Mouse (Mus musculus) heart, embryonic 15.5 days (tissue): ENCODE results near the gene Slbp. TPM values are rescaled to one million over a fixed set of nuclear protein-coding genes. Genes with fewer than 3 reads are reported as not detected.
A peak's percentile ranks its signal among the peaks of the same experiment; 100 is the strongest.

Source experiments
- ATAC-seq: fragments of 200-750 bp; cut with Nextera tagmentation; replicated peaks from 2 replicates; pipeline ENCODE4 v1.8.0; 2017; ENCODE audit warnings: low read depth, moderate TSS enrichment; ENCODE audit not compliant: insufficient number of reproducible peaks, insufficient read depth, low FRiP score
- H3K27ac ChIP-seq: fragments of 300-500 bp; sonication (generic); 2 replicates; pipeline ENCODE4 v1.5.1; 2015; ENCODE audit warnings: mild to moderate bottlenecking, inconsistent platforms
- H3K27me3 ChIP-seq: fragments of 300-500 bp; sonication (generic); 2 replicates; pipeline ENCODE4 v1.6.1; 2015; ENCODE audit warnings: inconsistent platforms
- H3K36me3 ChIP-seq: fragments of 300-500 bp; sonication (generic); 2 replicates; pipeline ENCODE4 v1.6.1; 2015; ENCODE audit warnings: mild to moderate bottlenecking, inconsistent platforms
- H3K4me1 ChIP-seq: fragments of 300-500 bp; sonication (generic); replicated peaks from 2 replicates; pipeline ENCODE4 v1.6.1; 2015; ENCODE audit warnings: inconsistent platforms
- H3K4me2 ChIP-seq: fragments of 300-500 bp; sonication (generic); 2 replicates; pipeline ENCODE4 v1.6.1; 2015; ENCODE audit warnings: inconsistent platforms, mild to moderate bottlenecking, moderate library complexity
- H3K4me3 ChIP-seq: fragments of 300-500 bp; sonication (generic); 2 replicates; pipeline ENCODE4 v1.5.1; 2015; ENCODE audit warnings: mild to moderate bottlenecking, inconsistent platforms
- H3K9ac ChIP-seq: fragments of 300-500 bp; sonication (generic); 2 replicates; pipeline ENCODE4 v1.6.1; 2015; ENCODE audit warnings: mild to moderate bottlenecking, inconsistent platforms
- H3K9me3 ChIP-seq: fragments of 300-500 bp; sonication (generic); replicated peaks from 2 replicates; pipeline ENCODE4 v1.6.1; 2016; ENCODE audit warnings: inconsistent platforms
- WGBS: fragments of 180-500 bp; shearing (Covaris S2); methylation state at CpG from one replicate; pipeline ENCODE4 v1.1.7; 2015; ENCODE audit warnings: mixed read lengths; 5-methylcytosine and 5-hydroxymethylcytosine counted together
- polyA plus RNA-seq: library from polyadenylated mRNA; unstranded; fragments of >200 nt; fragmentation: Nextera tagmentation; extraction: Ambion mirVana; gene quantifications from 2 replicates; pipeline ENCODE4 v1.2.1, GENCODE M21; 2015

The Slbp gene
- polyA plus RNA-seq, 1 experiment from 2014 or later: 99.3 TPM

DNA sequence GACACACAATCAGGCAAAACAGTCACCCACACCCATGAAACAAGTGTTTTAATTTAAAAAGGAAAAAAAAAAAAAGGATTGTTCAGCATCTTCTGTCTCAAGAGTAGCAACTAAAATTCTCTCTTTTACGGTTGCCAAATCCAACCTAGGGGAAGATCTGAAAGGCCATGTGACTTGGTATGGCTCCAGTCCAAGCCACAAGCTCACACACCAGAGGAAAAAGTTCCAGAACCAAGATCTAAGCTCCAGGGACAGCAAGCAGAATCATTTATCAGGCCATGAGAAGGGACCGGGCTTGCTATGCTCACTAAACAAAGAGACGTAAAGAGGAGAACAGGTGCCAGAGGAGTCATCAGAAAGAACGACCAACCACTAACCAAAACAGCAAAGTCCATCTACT, 24.4 kb downstream of the Slbp start:
- peaks cover 17% of the 10 kb centered on the region for H3K4me1 ChIP-seq
- H3K27ac ChIP-seq: peak overlapping the region; percentile 96; the same call in 1 of the 2 replicates
- peak overlapping the region; percentile 96 for H3K4me3 ChIP-seq
- no peaks in the 10 kb centered on the region for H3K9me3 ChIP-seq
- H3K9ac ChIP-seq: peak overlapping the region; percentile 91; the same call in 1 of the 2 replicates
- H3K36me3 ChIP-seq: no peaks in the 10 kb centered on the region
- H3K4me2 ChIP-seq: peak overlapping the region; percentile 91
- WGBS: 18% methylated on average over 4 of the region's 4 CpGs
- no peak for ATAC-seq
- H3K27me3 ChIP-seq: no peaks in the 10 kb centered on the region

DNA sequence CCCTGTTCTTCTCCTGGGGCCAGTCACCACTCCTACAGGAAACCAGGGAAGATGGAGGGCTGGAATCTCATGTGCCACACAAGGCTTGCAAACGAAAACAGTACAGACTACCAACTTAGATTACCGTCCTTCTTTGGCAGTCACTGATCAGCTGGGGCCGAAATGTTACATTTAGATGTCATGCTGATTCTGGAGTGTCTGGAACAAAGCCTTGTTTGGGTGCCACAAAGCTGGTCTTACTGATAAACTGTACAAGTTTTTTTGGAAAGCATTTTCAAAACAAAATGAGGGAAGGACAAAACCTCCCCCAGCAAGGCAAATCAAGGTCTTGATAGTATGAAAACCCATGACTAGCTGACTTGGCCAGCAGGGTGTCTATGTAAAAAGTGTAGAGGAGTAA, 28.6 kb downstream of the Slbp start:
- no peaks in the 10 kb centered on the region for H3K27me3 ChIP-seq
- H3K36me3 ChIP-seq: no peaks in the 10 kb centered on the region
- H3K27ac ChIP-seq: no peak overlapping the region
- ATAC-seq: no peak
- no peak overlapping the region for H3K9ac ChIP-seq
- H3K4me2 ChIP-seq: no peak overlapping the region
- H3K4me3 ChIP-seq: no peak overlapping the region
- 73% methylated on average over 3 of the region's 3 CpGs for WGBS
- no peaks in the 10 kb centered on the region for H3K9me3 ChIP-seq
- H3K4me1 ChIP-seq: peaks cover 8% of the 10 kb centered on the region

DNA sequence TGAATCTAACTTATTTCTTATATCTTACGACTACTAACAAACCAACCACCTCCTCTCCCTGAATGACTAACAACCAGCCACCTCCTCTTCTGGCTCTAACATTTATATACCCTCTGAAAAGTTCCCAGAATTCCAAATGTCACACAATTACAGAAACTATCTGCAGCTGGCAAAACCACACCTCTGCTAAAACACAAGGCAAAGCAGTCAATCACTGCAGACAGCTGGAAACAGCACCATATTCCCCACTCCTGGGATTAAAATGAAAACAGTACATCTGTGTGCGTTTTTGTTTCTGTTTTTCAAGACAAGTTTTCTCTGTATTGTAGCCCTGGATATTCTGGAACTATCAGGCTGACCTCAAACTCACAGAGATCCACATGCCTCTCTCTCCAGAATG, 29.7 kb downstream of the Slbp start:
- WGBS: 84% methylated on average over 2 of the region's 2 CpGs
- ATAC-seq: no peak
- H3K9ac ChIP-seq: no peak overlapping the region

DNA sequence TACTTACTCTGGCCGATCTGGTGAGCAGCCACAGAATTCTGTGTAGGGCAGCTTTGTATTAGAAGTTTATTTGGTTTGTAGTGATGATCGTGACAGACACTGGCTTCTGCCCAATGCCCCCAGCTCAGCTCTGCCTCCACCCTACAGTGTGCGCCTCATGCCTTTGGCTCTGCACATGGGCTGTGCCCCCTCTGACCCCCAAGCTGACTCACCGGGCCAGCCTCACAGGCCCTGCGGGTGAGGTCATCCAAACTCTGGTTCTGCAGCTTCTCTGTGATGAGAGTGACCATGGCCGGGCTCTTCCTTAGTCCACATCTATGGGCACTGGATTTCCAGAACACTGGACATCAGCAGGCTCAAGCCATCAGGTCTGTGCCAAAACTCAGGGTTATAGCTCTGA, 38.0 kb downstream of the Slbp start:
- ATAC-seq: no peak

More for the DNA sequence above, 29.7 kb downstream of the Slbp start:
- Histone ChIP-seq H3K9me3 (no peaks in the 10 kb centered on the region), H3K4me1 (peaks cover under 1% of the 10 kb centered on the region), H3K36me3 (no peaks in the 10 kb centered on the region), H3K27ac (no peak overlapping the region), H3K4me2 (no peak overlapping the region), H3K4me3 (no peak overlapping the region), H3K27me3 (no peaks in the 10 kb centered on the region)

DNA sequence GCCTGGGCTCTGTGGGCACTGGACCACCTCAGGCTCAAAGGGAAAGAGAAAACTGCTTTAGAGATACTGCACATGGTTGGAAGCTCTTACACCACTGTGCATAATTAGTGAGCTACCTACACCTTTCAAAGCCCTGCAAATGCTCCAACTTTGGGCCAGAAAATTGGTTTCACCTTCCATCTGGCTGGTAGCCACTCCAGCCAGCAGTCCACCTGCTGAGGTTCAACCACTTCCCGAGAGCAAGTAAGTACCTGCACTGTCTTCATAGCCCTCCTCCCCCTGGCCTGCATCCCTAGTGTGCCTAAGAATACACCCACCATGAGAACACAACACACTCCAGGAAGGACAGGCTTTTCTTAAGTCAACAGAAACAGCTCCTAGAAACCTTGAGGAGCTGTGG, 40.6 kb downstream of the Slbp start:
- Histone ChIP-seq H3K27me3 (no peaks in the 10 kb centered on the region), H3K36me3 (peaks cover 42% of the 10 kb centered on the region), H3K9me3 (no peaks in the 10 kb centered on the region), H3K27ac (no peak overlapping the region), H3K4me2 (no peak overlapping the region), H3K4me3 (no peak overlapping the region), H3K4me1 (0 out of 2 replicates have a peak, but pooled peaks cover 3% of the 10 kb centered on the region), H3K9ac (no peak overlapping the region)
- no peak for ATAC-seq
- 90% methylated on average over 1 of the region's 1 CpGs for WGBS

More for the DNA sequence above, 38.0 kb downstream of the Slbp start:
- Histone ChIP-seq H3K4me3 (no peak overlapping the region), H3K9ac (no peak overlapping the region), H3K4me2 (no peak overlapping the region), H3K27ac (no peak overlapping the region), H3K27me3 (no peaks in the 10 kb centered on the region), H3K4me1 (0 out of 2 replicates have a peak, but pooled peaks cover 3% of the 10 kb centered on the region), H3K36me3 (peaks cover 21% of the 10 kb centered on the region), H3K9me3 (no peaks in the 10 kb centered on the region)
- WGBS: 82% methylated on average over 6 of the region's 6 CpGs

DNA sequence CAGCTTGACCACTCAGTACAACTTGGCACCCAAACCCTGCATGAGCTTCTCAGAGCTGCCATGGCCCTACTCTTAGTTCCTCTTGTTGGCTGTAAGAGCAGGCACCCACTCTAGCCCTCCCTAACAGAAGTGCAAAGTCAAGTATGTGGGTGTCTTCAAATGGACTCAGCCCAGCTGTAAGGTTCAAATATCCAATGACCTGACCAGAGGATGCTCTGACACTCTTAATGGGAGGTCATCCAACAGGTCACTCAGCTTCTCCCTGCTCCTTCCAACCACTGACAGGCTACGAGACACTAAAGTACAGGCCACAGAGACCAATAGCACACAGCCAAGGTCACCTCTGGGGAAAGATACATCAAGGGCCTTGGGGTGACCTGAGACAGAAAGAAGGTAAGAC, 43.1 kb downstream of the Slbp start:
- Histone ChIP-seq H3K4me3 (no peak overlapping the region), H3K4me1 (no peaks in the 10 kb centered on the region; the same call in 1 of the 2 replicates), H3K27ac (no peak overlapping the region), H3K9me3 (no peaks in the 10 kb centered on the region), H3K4me2 (no peak overlapping the region), H3K36me3 (peaks cover 40% of the 10 kb centered on the region), H3K9ac (no peak overlapping the region), H3K27me3 (no peaks in the 10 kb centered on the region)
- WGBS: 81% methylated on average over 1 of the region's 1 CpGs
- no peak for ATAC-seq

DNA sequence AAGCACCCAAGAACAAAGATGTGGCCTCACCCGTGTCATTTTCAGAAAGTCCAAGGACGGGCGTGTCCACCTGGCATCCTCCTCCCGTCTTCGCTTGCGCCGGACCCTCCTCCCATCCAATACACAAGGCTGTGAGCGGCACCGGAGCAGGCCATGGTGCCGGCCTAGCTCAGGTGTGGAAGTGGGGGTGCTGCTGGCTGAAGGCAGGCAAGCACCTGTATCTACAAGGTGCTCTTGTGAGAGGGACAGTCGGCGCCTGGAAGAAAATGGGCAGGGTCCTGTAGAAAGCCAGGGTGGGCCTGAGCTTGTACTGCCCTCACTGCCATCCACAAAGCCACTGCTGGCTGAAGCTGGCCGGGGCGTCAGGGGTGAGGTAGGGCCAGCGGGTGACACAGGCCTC, 44.9 kb downstream of the Slbp start:
- Histone ChIP-seq H3K4me3 (no peak overlapping the region), H3K4me2 (no peak overlapping the region), H3K27me3 (no peaks in the 10 kb centered on the region), H3K36me3 (peaks cover 38% of the 10 kb centered on the region), H3K9me3 (no peaks in the 10 kb centered on the region), H3K9ac (no peak overlapping the region), H3K4me1 (no peaks in the 10 kb centered on the region; the same call in 1 of the 2 replicates), H3K27ac (no peak overlapping the region)
- ATAC-seq: no peak
- 92% methylated on average over 15 of the region's 15 CpGs for WGBS

DNA sequence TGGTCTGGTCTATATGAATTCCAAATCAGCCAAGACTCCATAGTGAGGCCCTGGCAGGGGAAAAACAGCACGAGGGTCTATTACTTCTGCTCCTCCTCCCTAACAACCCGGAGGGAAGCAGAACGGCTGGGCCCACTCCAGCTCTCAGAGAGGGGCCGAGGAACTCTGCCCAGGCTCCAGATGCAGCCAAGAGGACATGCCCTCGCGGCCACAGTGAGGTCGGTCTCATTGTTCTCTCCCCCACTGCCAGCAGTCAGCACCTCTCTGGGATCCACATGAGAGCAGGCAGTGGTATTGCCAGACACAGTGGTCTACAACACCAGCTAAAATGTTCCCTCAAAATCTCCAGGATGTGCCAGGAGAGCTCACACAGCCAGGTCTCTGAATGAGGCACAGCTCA, 45.7 kb downstream of the Slbp start:
- H3K4me1 ChIP-seq: no peaks in the 10 kb centered on the region; the same call in 1 of the 2 replicates
- H3K36me3 ChIP-seq: peaks cover 40% of the 10 kb centered on the region
- H3K4me3 ChIP-seq: no peak overlapping the region
- no peaks in the 10 kb centered on the region for H3K27me3 ChIP-seq
- no peak overlapping the region for H3K9ac ChIP-seq
- 70% methylated on average over 7 of the region's 7 CpGs for WGBS
- H3K4me2 ChIP-seq: no peak overlapping the region
- H3K27ac ChIP-seq: no peak overlapping the region
- no peak for ATAC-seq
- no peaks in the 10 kb centered on the region for H3K9me3 ChIP-seq

DNA sequence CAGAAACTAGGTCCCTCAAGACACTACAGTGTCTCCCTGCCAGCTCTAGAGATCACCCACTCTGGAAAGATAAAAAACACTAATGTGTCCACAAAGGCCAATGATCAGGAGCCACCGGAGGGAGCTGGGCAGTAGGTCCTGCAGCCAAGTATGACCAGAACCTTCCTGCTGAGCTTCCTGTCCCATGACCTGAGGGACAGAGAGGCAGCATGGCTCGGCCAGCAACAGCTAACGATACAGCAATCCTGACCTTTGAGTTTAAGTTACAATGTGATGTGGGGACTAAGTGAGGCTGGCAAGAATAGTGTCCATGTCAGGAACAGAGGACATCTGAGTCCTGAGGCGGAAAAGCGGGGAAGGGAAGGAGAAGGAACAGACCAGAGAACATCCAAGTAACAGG, 47.1 kb downstream of the Slbp start:
- H3K4me1 ChIP-seq: no peaks in the 10 kb centered on the region; the same call in 1 of the 2 replicates
- no peak overlapping the region for H3K9ac ChIP-seq
- H3K27me3 ChIP-seq: no peaks in the 10 kb centered on the region
- H3K4me2 ChIP-seq: no peak overlapping the region
- WGBS: 79% methylated on average over 5 of the region's 5 CpGs
- H3K9me3 ChIP-seq: no peaks in the 10 kb centered on the region
- H3K36me3 ChIP-seq: peaks cover 37% of the 10 kb centered on the region
- no peak overlapping the region for H3K27ac ChIP-seq
- no peak overlapping the region for H3K4me3 ChIP-seq
- no peak for ATAC-seq

DNA sequence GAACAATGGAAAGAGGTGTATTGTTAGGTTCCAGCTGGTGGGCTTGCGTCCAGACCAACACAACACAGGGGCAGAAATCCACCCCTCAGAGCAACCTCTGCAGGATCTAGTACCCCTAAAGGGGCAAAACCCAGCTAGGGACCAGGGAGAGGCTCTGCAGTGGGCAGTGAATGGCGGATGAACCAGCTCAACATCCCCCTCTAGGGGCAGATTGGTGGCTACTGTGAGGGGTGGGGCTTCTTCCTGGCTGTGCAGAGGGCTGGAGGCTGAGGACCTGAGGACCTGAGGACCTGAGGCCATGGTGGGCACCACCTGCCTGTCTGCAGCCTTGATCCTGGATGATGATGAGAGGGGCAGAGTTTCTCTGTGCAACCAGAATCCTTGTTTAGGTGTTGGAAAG, 58.8 kb downstream of the Slbp start:
- H3K36me3 ChIP-seq: no peaks in the 10 kb centered on the region
- no peaks in the 10 kb centered on the region for H3K27me3 ChIP-seq
- WGBS: 48% methylated on average over 2 of the region's 2 CpGs
- no peak overlapping the region for H3K27ac ChIP-seq
- ATAC-seq: no peak
- H3K9ac ChIP-seq: no peak overlapping the region
- H3K9me3 ChIP-seq: no peaks in the 10 kb centered on the region
- H3K4me3 ChIP-seq: no peak overlapping the region
- no peaks in the 10 kb centered on the region for H3K4me1 ChIP-seq
- H3K4me2 ChIP-seq: no peak overlapping the region

DNA sequence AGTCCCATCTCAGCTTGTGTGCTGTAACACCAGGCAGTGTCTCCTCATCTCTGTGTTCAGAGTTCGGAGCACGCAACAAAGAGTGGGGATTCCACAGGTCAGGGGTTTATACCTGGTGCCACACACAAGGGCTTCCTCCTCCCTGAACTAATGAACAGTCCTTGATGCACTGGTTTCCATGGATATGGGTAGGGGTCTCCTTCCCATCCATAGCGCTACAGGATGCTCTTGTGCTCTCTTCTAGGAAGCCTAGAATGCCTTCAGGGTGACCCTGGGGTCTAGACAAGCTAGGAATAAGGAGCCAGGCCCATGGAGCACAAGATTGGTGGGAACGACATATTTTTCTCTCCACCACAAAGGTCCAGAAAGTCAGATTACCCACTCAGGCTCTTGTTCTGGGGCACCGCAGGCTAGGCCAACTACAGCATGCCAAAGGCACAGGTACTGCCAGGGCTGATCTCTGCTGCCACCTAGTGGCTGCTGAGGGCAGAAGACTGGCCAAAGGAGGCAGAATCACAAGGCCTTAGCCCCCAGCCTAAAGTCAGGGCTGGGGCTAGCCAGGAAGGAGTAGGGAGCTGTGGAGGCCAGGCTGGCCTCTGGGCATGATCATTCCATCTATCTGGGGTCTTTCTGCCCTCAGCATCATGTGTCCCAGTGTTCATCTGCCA, 63.0 kb downstream of the Slbp start:
- H3K4me1 ChIP-seq: no peaks in the 10 kb centered on the region
- no peak for ATAC-seq
- no peak overlapping the region for H3K27ac ChIP-seq
- no peaks in the 10 kb centered on the region for H3K36me3 ChIP-seq
- H3K4me3 ChIP-seq: no peak overlapping the region
- WGBS: 60% methylated on average over 5 of the region's 5 CpGs
- H3K4me2 ChIP-seq: no peak overlapping the region
- no peak overlapping the region for H3K9ac ChIP-seq
- H3K27me3 ChIP-seq: no peaks in the 10 kb centered on the region
- no peaks in the 10 kb centered on the region for H3K9me3 ChIP-seq

DNA sequence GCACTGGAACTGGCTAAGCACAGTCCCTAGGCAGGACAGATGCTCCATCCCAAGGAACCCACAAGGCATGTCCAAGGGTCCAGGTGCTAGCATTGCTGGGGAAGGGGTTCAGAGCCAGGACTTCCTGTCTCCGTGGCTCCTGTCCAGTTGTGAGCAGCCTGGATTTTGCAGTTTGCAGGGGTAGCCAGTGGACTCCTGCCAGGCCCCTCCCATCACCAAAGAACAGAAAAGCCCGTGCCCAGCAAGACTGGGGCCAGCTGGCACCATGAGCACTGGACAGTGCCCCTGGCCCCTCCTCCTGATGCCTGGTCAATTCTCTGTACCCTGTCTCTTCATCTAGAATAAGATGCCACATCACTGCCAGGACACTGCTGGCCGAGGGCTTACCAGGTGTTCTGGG, 64.3 kb downstream of the Slbp start:
- no peaks in the 10 kb centered on the region for H3K9me3 ChIP-seq
- no peak for ATAC-seq
- WGBS: 60% methylated on average over 3 of the region's 3 CpGs

More for the DNA sequence above, 64.3 kb downstream of the Slbp start:
- H3K4me3 ChIP-seq: no peak overlapping the region
- H3K27me3 ChIP-seq: no peaks in the 10 kb centered on the region
- no peaks in the 10 kb centered on the region for H3K36me3 ChIP-seq
- H3K4me2 ChIP-seq: no peak overlapping the region
- no peak overlapping the region for H3K9ac ChIP-seq
- H3K27ac ChIP-seq: no peak overlapping the region
- H3K4me1 ChIP-seq: no peaks in the 10 kb centered on the region
